Mouse (Mus musculus): ENCODE measurements at regions not wholly inside any gene's neighbourhood (a gene's known extent, or its start where the extent isn't known, plus 50 kb on each side); places are given as distances from the start of the nearest gene placed in this dataset.

DNA sequence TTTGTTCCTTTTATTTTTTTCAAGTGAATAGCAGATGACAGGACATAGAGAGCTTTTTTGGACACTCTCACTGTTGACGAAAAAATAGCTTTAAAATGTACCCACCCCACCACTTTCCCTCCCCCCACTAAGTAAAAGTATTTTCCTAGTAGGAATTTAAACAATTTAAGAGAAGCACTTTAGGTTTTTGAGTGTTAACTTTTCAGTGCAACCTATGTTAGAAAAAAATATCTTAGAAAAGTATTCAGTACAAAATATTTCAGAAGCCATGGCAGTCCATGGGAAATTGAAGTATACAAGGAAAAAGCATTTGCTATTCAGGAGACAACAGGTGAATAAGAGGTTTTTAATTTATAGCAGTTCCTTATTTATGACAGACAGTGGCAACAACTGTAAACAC, 431.9 kb downstream of the Gja1 start:
- TF ChIP-seq CTCF (IDR thresholded peaks at IDR 0.05 in 2 of 3, conservative IDR thresholded peaks at IDR 0.05 in 1 of 3; ENCODE audit: control insufficient read depth in 1 of 3, insufficient read depth in 1 of 3, low read depth in 2 of 3, low read length in 3 of 3, poor library complexity in 1 of 3, severe bottlenecking in 1 of 3) (no peak), ETS1 (IDR thresholded peaks at IDR 0.05; ENCODE audit: low read depth, low read length) (no peak), POLR2A (IDR thresholded peaks at IDR 0.05; ENCODE audit: control insufficient read depth in 1 of 2, insufficient read depth in 1 of 2, low read depth in 1 of 2, low read length in 2 of 2, poor library complexity in 1 of 2) (no peak), MAZ (IDR thresholded peaks at IDR 0.05; ENCODE audit: low read depth, low read length) (no peak), E2F4 (IDR thresholded peaks at IDR 0.05; ENCODE audit: borderline replicate concordance, low read depth, low read length) (no peak), MAFK (IDR thresholded peaks at IDR 0.05; ENCODE audit: borderline replicate concordance, low read depth, low read length) (no peak), ZNF384 (IDR thresholded peaks at IDR 0.05; ENCODE audit: low read depth, low read length) (no peak), TCF12 (IDR thresholded peaks at IDR 0.05; ENCODE audit: low read depth, low read length) (no peak), MYB (IDR thresholded peaks at IDR 0.05; ENCODE audit: low read depth, low read length) (no peak), UBTF (IDR thresholded peaks at IDR 0.05; ENCODE audit: borderline replicate concordance, insufficient read depth, low read depth, low read length) (no peak), KAT2A (conservative IDR thresholded peaks at IDR 0.05; ENCODE audit: low read depth, low read length) (no peak), CHD1 (IDR thresholded peaks at IDR 0.05; ENCODE audit: low read depth, low read length) (no peak), USF1 (IDR thresholded peaks at IDR 0.05; ENCODE audit: low read depth, low read length) (no peak), MAX (IDR thresholded peaks at IDR 0.05; ENCODE audit: low read length) (no peak)
